Mouse (Mus musculus) lung, postnatal 14 days (tissue): ENCODE results near the gene Tmco4.

Experiments
- DNase-seq: peaks from one replicate; pipeline ENCODE4 v3.0.0; 2021

Tmco4 gene

GRCm38 (mm10) chr4:139024379-139024778, 51.7 kb downstream of the Tmco4 start:
- DNase-seq, result no peak

GRCm38 (mm10) chr4:139030675-139031074, 58.0 kb downstream of the Tmco4 start:
- DNase-seq, result no peak

- no peak for DNase-seq
These were observed 59.8 kb downstream of the Tmco4 start for GRCm38 (mm10) chr4:139032521-139032920.

- DNase-seq, result no peak
These were observed 60.7 kb downstream of the Tmco4 start for GRCm38 (mm10) chr4:139033263-139034009.

GRCm38 (mm10) chr4:139034010-139034367, 61.3 kb downstream of the Tmco4 start:
- DNase-seq, result no peak

GRCm38 (mm10) chr4:139034540-139034939, 61.9 kb downstream of the Tmco4 start:
- no peak for DNase-seq

GRCm38 (mm10) chr4:139034942-139035341, 62.3 kb downstream of the Tmco4 start:
- no peak for DNase-seq

- peak; percentile 11 for DNase-seq
These were observed 63.1 kb downstream of the Tmco4 start for GRCm38 (mm10) chr4:139035799-139036198.

- DNase-seq, result peak; percentile 26
These were observed 65.3 kb downstream of the Tmco4 start for GRCm38 (mm10) chr4:139037795-139038607.

- DNase-seq, result no peak
These were observed 67.6 kb downstream of the Tmco4 start for GRCm38 (mm10) chr4:139040084-139040839.

- DNase-seq, result no peak
These were observed 69.9 kb downstream of the Tmco4 start for GRCm38 (mm10) chr4:139042611-139043010.

GRCm38 (mm10) chr4:139043600-139043999, 70.9 kb downstream of the Tmco4 start:
- DNase-seq, result no peak

GRCm38 (mm10) chr4:139044566-139044965, 71.9 kb downstream of the Tmco4 start:
- no peak for DNase-seq

GRCm38 (mm10) chr4:139046354-139046753, 73.7 kb downstream of the Tmco4 start:
- DNase-seq, result no peak

- DNase-seq, result no peak
These were observed 75.8 kb downstream of the Tmco4 start for GRCm38 (mm10) chr4:139048518-139048917.

GRCm38 (mm10) chr4:139052796-139053195, 80.1 kb downstream of the Tmco4 start:
- no peak for DNase-seq

GRCm38 (mm10) chr4:139053391-139053790, 80.7 kb downstream of the Tmco4 start:
- DNase-seq, result no peak

- DNase-seq, result no peak
These were observed 81.7 kb downstream of the Tmco4 start for GRCm38 (mm10) chr4:139054300-139054923.

GRCm38 (mm10) chr4:139055336-139055735, 82.6 kb downstream of the Tmco4 start:
- DNase-seq, result no peak

- no peak for DNase-seq
These were observed 83.1 kb downstream of the Tmco4 start for GRCm38 (mm10) chr4:139055744-139056143.

- no peak for DNase-seq
These were observed 84.6 kb downstream of the Tmco4 start for GRCm38 (mm10) chr4:139057291-139057690.

- no peak for DNase-seq
These were observed 85.3 kb downstream of the Tmco4 start for GRCm38 (mm10) chr4:139058029-139058428.

GRCm38 (mm10) chr4:139059569-139059968, 86.9 kb downstream of the Tmco4 start:
- DNase-seq, result peak; percentile 65
